Mouse (Mus musculus): ENCODE data around the gene Ndc80. TPM values are rescaled to one million over a fixed set of nuclear protein-coding genes. Genes with fewer than 3 reads are reported as not detected.
"Not testable (repeated sequence)": the region's sequence is repeated elsewhere in the genome, so short reads cannot be mapped to it uniquely, and the experiment has no call there.

Ndc80 gene
- 50.4 and 52.6 TPM in 2 replicates for polyA plus RNA-seq (2014; fragmentation: Nextera tagmentation; extraction: Ambion mirVana)

GRCm38 (mm10) chr17:71526711-71527564 is at the start of gene Ndc80:
Gene Ndc80 (minus strand): TSS chr17:71526857.
- DNase-seq (ENCODE audit: low spot score) (peak; percentile 91), ATAC-seq (replicated peaks; ENCODE audit: low FRiP score) (peak; percentile 90)
- peak within 1 kb of the TSS; percentile 95 for H3K27ac ChIP-seq (ENCODE audit: low read depth, low read length)
- no peaks in the 10 kb centered on the region for H3K9me3 ChIP-seq (ENCODE audit: control insufficient read depth, low read length)
- 1% methylated on average over 66 of the region's 66 CpGs for WGBS
- 0 out of 2 replicates have a peak, but pooled peaks cover 2% of the 10 kb centered on the region for H3K36me3 ChIP-seq (ENCODE audit: control insufficient read depth, insufficient read depth, low read length)
- peak within 1 kb of the TSS; percentile 81 for H3K4me3 ChIP-seq (ENCODE audit: low read depth, low read length)
- peak within 1 kb of the TSS; percentile 77 for H3K9ac ChIP-seq (ENCODE audit: low read depth, low read length)
- no peaks in the 10 kb centered on the region for H3K27me3 ChIP-seq (replicated peaks; ENCODE audit: control insufficient read depth, insufficient read depth, low read length)
- peak within 1 kb of the TSS; percentile 68 for H3K4me2 ChIP-seq
- peaks cover 5% of the 10 kb centered on the region; the same call in 1 of the 2 replicates for H3K4me1 ChIP-seq (replicated peaks; ENCODE audit: control insufficient read depth, insufficient read depth, low read length)

- Histone ChIP-seq H3K9me3 (ENCODE audit: control insufficient read depth, low read length) (no peaks in the 10 kb centered on the region), H3K36me3 (ENCODE audit: control insufficient read depth, insufficient read depth, low read length) (no peaks in the 10 kb centered on the region), H3K4me3 (ENCODE audit: low read depth, low read length) (no peak overlapping the region), H3K4me2 (no peak overlapping the region), H3K9ac (ENCODE audit: low read depth, low read length) (no peak overlapping the region), H3K4me1 (replicated peaks; ENCODE audit: control insufficient read depth, insufficient read depth, low read length) (no peaks in the 10 kb centered on the region), H3K27me3 (replicated peaks; ENCODE audit: control insufficient read depth, insufficient read depth, low read length) (no peaks in the 10 kb centered on the region), H3K27ac (ENCODE audit: low read depth, low read length) (no peak overlapping the region)
- ATAC-seq (replicated peaks; ENCODE audit: low FRiP score) = no peak
- DNase-seq (ENCODE audit: low spot score) = no peak
Measured at GRCm38 (mm10) chr17:71561631-71562030, 35.0 kb upstream of the Ndc80 start.

GRCm38 (mm10) chr17:71552901-71553300 is 26.2 kb upstream of the Ndc80 start:
- Histone ChIP-seq H3K9me3 (ENCODE audit: control insufficient read depth, low read length) (no peaks in the 10 kb centered on the region), H3K9ac (ENCODE audit: low read depth, low read length) (no peak overlapping the region), H3K4me1 (replicated peaks; ENCODE audit: control insufficient read depth, insufficient read depth, low read length) (peaks cover 5% of the 10 kb centered on the region), H3K4me3 (ENCODE audit: low read depth, low read length) (peak overlapping the region; percentile 4; the same call in 1 of the 2 replicates), H3K27me3 (replicated peaks; ENCODE audit: control insufficient read depth, insufficient read depth, low read length) (peaks cover 6% of the 10 kb centered on the region), H3K4me2 (peak overlapping the region; percentile 100), H3K36me3 (ENCODE audit: control insufficient read depth, insufficient read depth, low read length) (no peaks in the 10 kb centered on the region), H3K27ac (ENCODE audit: low read depth, low read length) (no peak overlapping the region)
- no peak for ATAC-seq (replicated peaks; ENCODE audit: low FRiP score)
- DNase-seq (ENCODE audit: low spot score) = peak; percentile 45
- 11% methylated on average over 11 of the region's 11 CpGs for WGBS

- no peak within 1 kb of the TSS; the same call in 1 of the 2 replicates for H3K27ac ChIP-seq (ENCODE audit: low read depth, low read length)
- H3K36me3 ChIP-seq (ENCODE audit: control insufficient read depth, insufficient read depth, low read length) = no peaks in the 10 kb centered on the region
- H3K9ac ChIP-seq (ENCODE audit: low read depth, low read length) = peak within 1 kb of the TSS; percentile 76
- peak; percentile 92 for ATAC-seq (replicated peaks; ENCODE audit: low FRiP score)
- peak; percentile 80 for DNase-seq (ENCODE audit: low spot score)
- peak within 1 kb of the TSS; percentile 100 for H3K4me2 ChIP-seq
- under 1% methylated on average over 74 of the region's 78 CpGs for WGBS
- H3K4me3 ChIP-seq (ENCODE audit: low read depth, low read length) = peak within 1 kb of the TSS; percentile 75
- peaks cover 6% of the 10 kb centered on the region for H3K27me3 ChIP-seq (replicated peaks; ENCODE audit: control insufficient read depth, insufficient read depth, low read length)
- H3K4me1 ChIP-seq (replicated peaks; ENCODE audit: control insufficient read depth, insufficient read depth, low read length) = peaks cover 5% of the 10 kb centered on the region
- no peaks in the 10 kb centered on the region for H3K9me3 ChIP-seq (ENCODE audit: control insufficient read depth, low read length)
Measured at GRCm38 (mm10) chr17:71551757-71552451, 25.2 kb upstream of the Ndc80 start, which contains the start of gene Spdya. Gene Spdya (plus strand): TSS chr17:71552061.

- Histone ChIP-seq H3K4me2 (peak overlapping the region; percentile 100), H3K4me1 (replicated peaks; ENCODE audit: control insufficient read depth, insufficient read depth, low read length) (peaks cover 5% of the 10 kb centered on the region), H3K9me3 (ENCODE audit: control insufficient read depth, low read length) (no peaks in the 10 kb centered on the region), H3K27me3 (replicated peaks; ENCODE audit: control insufficient read depth, insufficient read depth, low read length) (peaks cover 6% of the 10 kb centered on the region), H3K9ac (ENCODE audit: low read depth, low read length) (peak overlapping the region; percentile 76; the same call in 1 of the 2 replicates), H3K36me3 (ENCODE audit: control insufficient read depth, insufficient read depth, low read length) (no peaks in the 10 kb centered on the region), H3K27ac (ENCODE audit: low read depth, low read length) (no peak overlapping the region), H3K4me3 (ENCODE audit: low read depth, low read length) (peak overlapping the region; percentile 75)
- WGBS = 12% methylated on average over 6 of the region's 6 CpGs
- ATAC-seq (replicated peaks; ENCODE audit: low FRiP score) (no peak; the same call in 1 of the 2 replicates), DNase-seq (ENCODE audit: low spot score) (no peak)
Measured at GRCm38 (mm10) chr17:71551350-71551749, 24.7 kb upstream of the Ndc80 start.

GRCm38 (mm10) chr17:71548586-71548985 is 21.9 kb upstream of the Ndc80 start:
- Histone ChIP-seq H3K9me3 (ENCODE audit: control insufficient read depth, low read length) (no peaks in the 10 kb centered on the region), H3K4me1 (replicated peaks; ENCODE audit: control insufficient read depth, insufficient read depth, low read length) (peaks cover 5% of the 10 kb centered on the region), H3K27ac (ENCODE audit: low read depth, low read length) (no peak overlapping the region), H3K9ac (ENCODE audit: low read depth, low read length) (no peak overlapping the region), H3K4me2 (no peak overlapping the region), H3K27me3 (replicated peaks; ENCODE audit: control insufficient read depth, insufficient read depth, low read length) (peaks cover 6% of the 10 kb centered on the region), H3K36me3 (ENCODE audit: control insufficient read depth, insufficient read depth, low read length) (no peaks in the 10 kb centered on the region), H3K4me3 (ENCODE audit: low read depth, low read length) (no peak overlapping the region)
- DNase-seq (ENCODE audit: low spot score) (no peak), ATAC-seq (replicated peaks; ENCODE audit: low FRiP score) (no peak)
- WGBS = 0% methylated on average over 1 of the region's 1 CpGs

GRCm38 (mm10) chr17:71537164-71537563 is 10.5 kb upstream of the Ndc80 start:
- DNase-seq (ENCODE audit: low spot score) (no peak), ATAC-seq (replicated peaks; ENCODE audit: low FRiP score) (no peak)
- Histone ChIP-seq H3K27me3 (replicated peaks; ENCODE audit: control insufficient read depth, insufficient read depth, low read length) (no peaks in the 10 kb centered on the region), H3K4me1 (replicated peaks; ENCODE audit: control insufficient read depth, insufficient read depth, low read length) (no peaks in the 10 kb centered on the region), H3K36me3 (ENCODE audit: control insufficient read depth, insufficient read depth, low read length) (no peaks in the 10 kb centered on the region), H3K27ac (ENCODE audit: low read depth, low read length) (no peak overlapping the region), H3K4me3 (ENCODE audit: low read depth, low read length) (no peak overlapping the region), H3K9me3 (ENCODE audit: control insufficient read depth, low read length) (no peaks in the 10 kb centered on the region), H3K9ac (ENCODE audit: low read depth, low read length) (no peak overlapping the region), H3K4me2 (no peak overlapping the region)
- 70% methylated on average over 3 of the region's 3 CpGs for WGBS

GRCm38 (mm10) chr17:71535595-71535994 is 8.9 kb upstream of the Ndc80 start:
- not testable (repeated sequence) for H3K36me3 ChIP-seq (ENCODE audit: control insufficient read depth, insufficient read depth, low read length); H3K9me3 ChIP-seq (ENCODE audit: control insufficient read depth, low read length); H3K4me1 ChIP-seq (replicated peaks; ENCODE audit: control insufficient read depth, insufficient read depth, low read length); H3K27me3 ChIP-seq (replicated peaks; ENCODE audit: control insufficient read depth, insufficient read depth, low read length); H3K27ac ChIP-seq (ENCODE audit: low read depth, low read length); H3K9ac ChIP-seq (ENCODE audit: low read depth, low read length); ATAC-seq (replicated peaks; ENCODE audit: low FRiP score); H3K4me2 ChIP-seq; DNase-seq (ENCODE audit: low spot score); H3K4me3 ChIP-seq (ENCODE audit: low read depth, low read length)
- 71% methylated on average over 1 of the region's 1 CpGs for WGBS
